Mouse (Mus musculus): ENCODE results near the gene Ginm1. TPM values are rescaled to one million over a fixed set of nuclear protein-coding genes. Genes with fewer than 3 reads are reported as not detected.

Gene Ginm1
- total and polyA plus RNA-seq, 2 experiments from 2014 or later: 26.4 to 107 TPM

GRCm38 (mm10) chr10:7838874-7839421, 46.3 kb upstream of the Ginm1 start:
- WGBS: 81% methylated on average over 5 of the region's 5 CpGs
- Histone ChIP-seq H3K4me3 (ENCODE audit: low read depth, low read length) (no peak overlapping the region), H3K27me3 (ENCODE audit: control insufficient read depth, insufficient read depth, low read length) (no peaks in the 10 kb centered on the region; the same call in 1 of the 2 replicates), H3K9me3 (replicated peaks; ENCODE audit: control insufficient read depth, low read length) (no peaks in the 10 kb centered on the region), H3K36me3 (replicated peaks; ENCODE audit: control insufficient read depth, insufficient read depth, low read length) (no peaks in the 10 kb centered on the region), H3K27ac (ENCODE audit: low read depth) (no peak overlapping the region), H3K4me2 (ENCODE audit: low read depth, low read length) (no peak overlapping the region), H3K4me1 (ENCODE audit: control insufficient read depth, insufficient read depth) (peaks cover 12% of the 10 kb centered on the region), H3K9ac (replicated peaks; ENCODE audit: low read depth, low read length) (no peak overlapping the region)
- TF ChIP-seq CTCF (IDR thresholded peaks at IDR 0.05; ENCODE audit: low read depth) (no peak), EP300 (IDR thresholded peaks at IDR 0.05; ENCODE audit: low read depth) (no peak)
- no peak for ATAC-seq (ENCODE audit: insufficient read depth, low read depth)
- no peak for DNase-seq (ENCODE audit: low spot score)

GRCm38 (mm10) chr10:7838036-7838435, 45.4 kb upstream of the Ginm1 start:
- peaks cover 12% of the 10 kb centered on the region for H3K4me1 ChIP-seq (ENCODE audit: control insufficient read depth, insufficient read depth)
- 80% methylated on average over 8 of the region's 8 CpGs for WGBS
- DNase-seq (ENCODE audit: low spot score): no peak
- H3K9me3 ChIP-seq (replicated peaks; ENCODE audit: control insufficient read depth, low read length): no peaks in the 10 kb centered on the region
- H3K4me2 ChIP-seq (ENCODE audit: low read depth, low read length): no peak overlapping the region
- H3K27me3 ChIP-seq (ENCODE audit: control insufficient read depth, insufficient read depth, low read length): no peaks in the 10 kb centered on the region
- ATAC-seq (ENCODE audit: insufficient read depth, low read depth): no peak
- TF ChIP-seq CTCF (IDR thresholded peaks at IDR 0.05; ENCODE audit: low read depth) (no peak), EP300 (IDR thresholded peaks at IDR 0.05; ENCODE audit: low read depth) (no peak)
- H3K9ac ChIP-seq (replicated peaks; ENCODE audit: low read depth, low read length): no peak overlapping the region
- no peak overlapping the region for H3K4me3 ChIP-seq (ENCODE audit: low read depth, low read length)
- H3K27ac ChIP-seq (ENCODE audit: low read depth): no peak overlapping the region
- no peaks in the 10 kb centered on the region for H3K36me3 ChIP-seq (replicated peaks; ENCODE audit: control insufficient read depth, insufficient read depth, low read length)

GRCm38 (mm10) chr10:7837446-7837845, 44.8 kb upstream of the Ginm1 start:
- no peak for DNase-seq (ENCODE audit: low spot score)
- H3K4me2 ChIP-seq (ENCODE audit: low read depth, low read length): no peak overlapping the region
- peaks cover 15% of the 10 kb centered on the region for H3K4me1 ChIP-seq (ENCODE audit: control insufficient read depth, insufficient read depth)
- no peak overlapping the region for H3K27ac ChIP-seq (ENCODE audit: low read depth)
- TF ChIP-seq CTCF (IDR thresholded peaks at IDR 0.05; ENCODE audit: low read depth) (no peak), EP300 (IDR thresholded peaks at IDR 0.05; ENCODE audit: low read depth) (no peak)
- ATAC-seq (ENCODE audit: insufficient read depth, low read depth): no peak
- 86% methylated on average over 8 of the region's 8 CpGs for WGBS
- no peaks in the 10 kb centered on the region for H3K36me3 ChIP-seq (replicated peaks; ENCODE audit: control insufficient read depth, insufficient read depth, low read length)
- no peak overlapping the region for H3K9ac ChIP-seq (replicated peaks; ENCODE audit: low read depth, low read length)
- no peaks in the 10 kb centered on the region for H3K27me3 ChIP-seq (ENCODE audit: control insufficient read depth, insufficient read depth, low read length)
- H3K9me3 ChIP-seq (replicated peaks; ENCODE audit: control insufficient read depth, low read length): no peaks in the 10 kb centered on the region
- no peak overlapping the region for H3K4me3 ChIP-seq (ENCODE audit: low read depth, low read length)

GRCm38 (mm10) chr10:7836902-7837301, 44.3 kb upstream of the Ginm1 start:
- H3K9me3 ChIP-seq (replicated peaks; ENCODE audit: control insufficient read depth, low read length): no peaks in the 10 kb centered on the region
- no peak for DNase-seq (ENCODE audit: low spot score)
- TF ChIP-seq CTCF (IDR thresholded peaks at IDR 0.05; ENCODE audit: low read depth) (no peak), EP300 (IDR thresholded peaks at IDR 0.05; ENCODE audit: low read depth) (no peak)
- H3K4me1 ChIP-seq (ENCODE audit: control insufficient read depth, insufficient read depth): peaks cover 18% of the 10 kb centered on the region
- no peak for ATAC-seq (ENCODE audit: insufficient read depth, low read depth)
- no peak overlapping the region for H3K4me3 ChIP-seq (ENCODE audit: low read depth, low read length)
- H3K27me3 ChIP-seq (ENCODE audit: control insufficient read depth, insufficient read depth, low read length): no peaks in the 10 kb centered on the region
- no peak overlapping the region for H3K9ac ChIP-seq (replicated peaks; ENCODE audit: low read depth, low read length)
- no peak overlapping the region for H3K4me2 ChIP-seq (ENCODE audit: low read depth, low read length)
- 60% methylated on average over 2 of the region's 2 CpGs for whole genome bisulfite sequencing
- no peak overlapping the region for H3K27ac ChIP-seq (ENCODE audit: low read depth)
- no peaks in the 10 kb centered on the region for H3K36me3 ChIP-seq (replicated peaks; ENCODE audit: control insufficient read depth, insufficient read depth, low read length)

- DNase-seq (ENCODE audit: low spot score): no peak
- TF ChIP-seq CTCF (IDR thresholded peaks at IDR 0.05; ENCODE audit: low read depth) (no peak), EP300 (IDR thresholded peaks at IDR 0.05; ENCODE audit: low read depth) (no peak)
- no peak overlapping the region for H3K4me3 ChIP-seq (ENCODE audit: low read depth, low read length)
- H3K4me2 ChIP-seq (ENCODE audit: low read depth, low read length): no peak overlapping the region
- no peaks in the 10 kb centered on the region for H3K27me3 ChIP-seq (ENCODE audit: control insufficient read depth, insufficient read depth, low read length)
- no peaks in the 10 kb centered on the region for H3K9me3 ChIP-seq (replicated peaks; ENCODE audit: control insufficient read depth, low read length)
- WGBS: 59% methylated on average over 10 of the region's 10 CpGs
- H3K27ac ChIP-seq (ENCODE audit: low read depth): no peak overlapping the region; the same call in 1 of the 2 replicates
- peaks cover 8% of the 10 kb centered on the region for H3K4me1 ChIP-seq (ENCODE audit: control insufficient read depth, insufficient read depth)
- H3K9ac ChIP-seq (replicated peaks; ENCODE audit: low read depth, low read length): no peak overlapping the region
- ATAC-seq (ENCODE audit: insufficient read depth, low read depth): no peak
- no peaks in the 10 kb centered on the region for H3K36me3 ChIP-seq (replicated peaks; ENCODE audit: control insufficient read depth, insufficient read depth, low read length)
Observed at GRCm38 (mm10) chr10:7834671-7835225, 42.1 kb upstream of the Ginm1 start.
